ENCODE assay signal across 7 mouse cellular contexts in genomic region chr1:135584587-135585541, GRCm38 (mm10). TPM values are rescaled to one million over a fixed set of nuclear protein-coding genes. Genes with fewer than 3 reads are reported as not detected.
DNase-seq lines count a peak whose midpoint lies in the region; ATAC-seq and TF ChIP-seq lines count a peak whose summit lies in the region.

No protein-coding gene starts in this region.

- no peak for TF ChIP-seq CTCF in small intestine, adult 2 months (IDR thresholded peaks at IDR 0.05; ENCODE audit: extremely low read depth, insufficient read length, insufficient replicate concordance, low read depth, low read length)

- H3K4me2 ChIP-seq in hindbrain, embryonic 16.5 days (ENCODE audit: low read length), result peak overlapping the region; percentile 86

- no peaks in the 10 kb centered on the region for H3K27me3 ChIP-seq in hindbrain, embryonic 16.5 days (replicated peaks; ENCODE audit: control insufficient read depth, insufficient read depth, low read length)
- peaks cover 4% of the 10 kb centered on the region for H3K27me3 ChIP-seq in megakaryocyte, embryonic 14.5 days (replicated peaks)
- peaks cover 20% of the 10 kb centered on the region for H3K27me3 ChIP-seq in small intestine, adult 2 months (ENCODE audit: control insufficient read depth, insufficient read depth, low read length)

- WGBS in hindbrain, embryonic 16.5 days, result 2% methylated on average over 73 of the region's 73 CpGs
- WGBS in small intestine, adult 2 months, result 8% methylated on average over 68 of the region's 73 CpGs

- peaks cover 36% of the 10 kb centered on the region for H3K4me1 ChIP-seq in hindbrain, embryonic 16.5 days (ENCODE audit: control insufficient read depth, insufficient read depth, low read depth, low read length)
- H3K4me1 ChIP-seq in megakaryocyte, embryonic 14.5 days, result peaks cover 46% of the 10 kb centered on the region
- H3K4me1 ChIP-seq in small intestine, adult 2 months (ENCODE audit: control insufficient read depth, insufficient read depth, insufficient read length, low read length), result peaks cover 7% of the 10 kb centered on the region

- H3K9me3 ChIP-seq in hindbrain, embryonic 16.5 days (ENCODE audit: control insufficient read depth, low read length), result no peaks in the 10 kb centered on the region
- no peaks in the 10 kb centered on the region for H3K9me3 ChIP-seq in megakaryocyte, embryonic 14.5 days

- peak; percentile 60 for ATAC-seq in hindbrain, embryonic 16.5 days

- peak overlapping the region; percentile 94 for H3K27ac ChIP-seq in hindbrain, embryonic 16.5 days (ENCODE audit: low read depth, low read length)
- H3K27ac ChIP-seq in small intestine, adult 2 months (ENCODE audit: insufficient read depth, low read depth, low read length), result no peak overlapping the region

- H3K4me3 ChIP-seq in hindbrain, embryonic 16.5 days (ENCODE audit: low read length), result peak overlapping the region; percentile 79
- peak overlapping the region; percentile 88 for H3K4me3 ChIP-seq in megakaryocyte, embryonic 14.5 days (replicated peaks)
- peak overlapping the region; percentile 62 for H3K4me3 ChIP-seq in small intestine, adult 2 months (ENCODE audit: low read depth, low read length)

- no peaks in the 10 kb centered on the region for H3K36me3 ChIP-seq in hindbrain, embryonic 16.5 days (ENCODE audit: control insufficient read depth, insufficient read depth, low read length)
- H3K36me3 ChIP-seq in megakaryocyte, embryonic 14.5 days (replicated peaks; ENCODE audit: low read length), result peaks cover 70% of the 10 kb centered on the region
- H3K36me3 ChIP-seq in small intestine, adult 2 months (ENCODE audit: control insufficient read depth, insufficient read depth, low read length), result no peaks in the 10 kb centered on the region

- no peak for TF ChIP-seq POLR2A in small intestine, adult 2 months (IDR thresholded peaks at IDR 0.05; ENCODE audit: low read depth, low read length)

- DNase-seq in MN1 (ENCODE audit: low spot score), result peak; percentile 69
- DNase-seq in adrenal gland, postnatal 25 days, result peak; percentile 63
- DNase-seq in forelimb bud, embryonic 11.5 days (ENCODE audit: low read depth, low spot score), result peak; percentile 46
- peak; percentile 70 to 73 for DNase-seq in left cerebral cortex, postnatal 36 days (ENCODE audit: low spot score in 2 of 2)

- intact Hi-C loops in left cerebral cortex, postnatal 36 days (cut with DNase I), result loop anchor here (2.0 to 10.0 kb wide), 2 partner anchors 40 to 80 kb away; no protein-coding TSS in a partner anchor

- peak overlapping the region; percentile 86 for H3K9ac ChIP-seq in hindbrain, embryonic 16.5 days (ENCODE audit: low read depth, low read length)

RNA-seq across cellular contexts. Expression of gene Nav1, which starts 22.2 kb away (rescaled TPM):
- 16.4 and 20.0 TPM in 2 replicates for total RNA-seq in adrenal gland, postnatal 25 days (2021)
- 48.8 and 50.1 TPM in 2 replicates for polyA plus RNA-seq in hindbrain, embryonic 16.5 days (2015; fragmentation: Nextera tagmentation; extraction: Ambion mirVana)
- 10 to 100 TPM; 48.9 to 69.6 TPM for total RNA-seq in left cerebral cortex, postnatal 36 days (2021)
- 13.4 and 13.9 TPM in 2 replicates for polyA plus RNA-seq in megakaryocyte, embryonic 14.5 days (2012; ENCODE audit: insufficient read depth, low replicate concordance)
- polyA plus RNA-seq in small intestine, adult 2 months (2012; rRNA removed), result 4.7 and 6.2 TPM in 2 replicates
